Mouse (Mus musculus): Measurements from ENCODE around the gene Letmd1. TPM values are rescaled to one million over a fixed set of nuclear protein-coding genes. Genes with fewer than 3 reads are reported as not detected.
"Not testable (repeated sequence)": the region's sequence is repeated elsewhere in the genome, so short reads cannot be mapped to it uniquely, and the experiment has no call there.

Gene Letmd1
- total RNA-seq, 1 experiment from 2014 or later = 30.2 TPM

DNA sequence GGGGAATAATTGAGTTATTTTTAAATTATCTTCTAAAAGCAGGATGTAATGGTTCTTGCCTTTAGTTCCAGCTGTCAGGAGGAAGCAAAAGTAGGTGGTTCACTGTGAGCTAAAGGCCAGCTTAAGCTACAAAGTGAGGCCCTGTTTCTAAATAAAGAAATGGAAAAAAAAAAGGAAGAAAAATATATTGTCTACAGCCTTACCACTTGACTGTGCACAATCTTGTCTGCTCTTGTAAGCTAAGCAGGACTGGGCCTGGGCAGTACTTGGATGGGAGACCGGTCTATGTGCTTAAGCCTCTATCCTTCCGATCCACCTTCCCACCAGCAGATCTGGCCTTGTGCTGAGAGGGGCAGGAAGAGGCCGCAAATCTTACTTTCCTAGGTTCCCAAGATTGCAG lies 19.3 kb upstream of the Letmd1 start:
- no peak for ATAC-seq (replicated peaks; ENCODE audit: low read depth, poor library complexity, severe bottlenecking)

DNA sequence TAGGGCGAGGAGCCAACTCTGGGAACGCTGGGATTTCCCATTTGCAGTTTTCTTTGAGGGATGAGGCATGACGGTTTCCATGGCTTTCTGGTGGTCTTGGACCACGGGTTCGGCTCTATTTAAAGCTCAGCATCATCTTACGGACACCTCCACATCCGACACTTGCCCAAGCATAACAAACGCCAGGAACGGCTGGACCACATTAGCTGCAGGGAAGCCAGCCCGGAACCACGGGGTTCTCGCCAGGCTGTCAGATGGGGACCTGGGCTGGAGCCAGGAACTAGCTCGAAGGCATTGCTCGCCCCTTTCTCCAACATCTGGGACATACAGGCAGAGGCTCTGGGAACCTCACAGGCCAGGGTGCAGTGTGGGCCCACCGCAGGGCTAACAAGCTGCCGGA lies 17.6 kb upstream of the Letmd1 start:
- no peak for ATAC-seq (replicated peaks; ENCODE audit: low read depth, poor library complexity, severe bottlenecking)

DNA sequence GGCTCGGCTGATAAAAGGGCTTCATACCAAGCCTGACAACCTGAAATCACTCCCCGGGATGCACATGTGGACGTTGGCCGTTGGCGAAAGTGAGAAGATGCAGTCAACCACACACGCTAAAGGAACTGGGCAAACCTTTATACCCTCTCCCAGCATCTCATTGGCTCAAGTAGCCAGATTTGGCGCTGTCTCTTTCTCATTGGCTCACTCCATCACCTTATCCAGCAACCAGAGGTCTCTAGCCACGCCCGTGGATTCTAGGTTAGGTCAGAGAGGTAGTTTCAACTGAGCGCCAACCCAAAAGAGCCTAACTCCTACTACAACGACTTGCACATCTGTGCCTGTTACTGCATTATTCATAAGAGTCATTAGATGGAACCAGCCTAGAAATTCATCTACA lies 16.3 kb upstream of the Letmd1 start:
- no peak for ATAC-seq (replicated peaks; ENCODE audit: low read depth, poor library complexity, severe bottlenecking)

DNA sequence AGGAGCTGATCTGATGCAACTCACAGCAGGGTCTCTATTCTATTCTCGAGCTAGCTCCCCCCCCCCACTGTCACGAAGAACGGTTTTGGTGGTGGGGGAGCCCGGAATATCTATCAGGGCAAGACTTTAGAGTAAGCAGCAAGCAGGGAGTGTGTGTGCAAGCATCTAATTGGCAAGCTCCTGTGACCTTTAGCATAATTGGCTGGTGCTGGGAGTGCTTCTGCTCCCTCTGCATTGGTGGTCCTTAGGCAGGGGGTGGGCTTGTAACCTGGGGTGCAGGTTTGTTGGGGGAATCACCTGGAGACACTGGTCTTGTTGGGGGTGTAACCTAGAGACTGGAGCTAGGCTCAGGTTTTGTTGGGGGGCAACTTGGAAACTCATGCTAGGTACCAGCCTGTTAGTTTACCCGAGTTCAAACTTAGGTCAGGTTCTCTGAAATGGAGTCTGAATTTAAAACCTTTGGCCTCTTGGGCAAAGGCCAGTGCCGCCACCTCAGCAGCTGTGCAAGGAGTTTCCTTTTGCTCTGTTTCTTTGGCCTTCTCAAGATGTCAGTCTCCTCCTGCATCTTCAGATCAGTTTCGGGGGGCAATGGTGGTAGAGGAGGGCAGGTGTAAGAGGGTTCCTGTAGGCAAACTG lies 12.3 kb upstream of the Letmd1 start:
- no peak for ATAC-seq (replicated peaks; ENCODE audit: low read depth, poor library complexity, severe bottlenecking)

DNA sequence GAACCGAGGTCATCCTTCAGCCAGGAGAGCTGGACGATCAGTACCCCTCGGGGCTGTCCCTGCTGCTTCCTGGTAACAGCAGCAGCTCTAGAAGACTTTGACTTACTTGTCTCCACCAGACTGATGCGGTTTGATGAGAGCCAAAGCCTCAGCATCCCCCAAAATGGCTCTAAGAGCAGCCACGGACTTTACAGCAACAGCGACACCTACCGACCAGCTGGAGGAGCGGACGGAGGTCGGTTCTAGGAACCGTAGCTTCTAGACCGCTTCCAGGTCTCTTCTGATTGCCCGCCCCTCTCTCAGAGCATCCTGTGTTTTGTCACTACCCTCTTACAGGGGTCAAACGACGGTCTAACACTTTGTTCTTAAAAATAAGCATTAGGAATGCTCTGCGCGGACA lies 11.5 kb upstream of the Letmd1 start:
- peak; percentile 84 for ATAC-seq (replicated peaks; ENCODE audit: low read depth, poor library complexity, severe bottlenecking)

DNA sequence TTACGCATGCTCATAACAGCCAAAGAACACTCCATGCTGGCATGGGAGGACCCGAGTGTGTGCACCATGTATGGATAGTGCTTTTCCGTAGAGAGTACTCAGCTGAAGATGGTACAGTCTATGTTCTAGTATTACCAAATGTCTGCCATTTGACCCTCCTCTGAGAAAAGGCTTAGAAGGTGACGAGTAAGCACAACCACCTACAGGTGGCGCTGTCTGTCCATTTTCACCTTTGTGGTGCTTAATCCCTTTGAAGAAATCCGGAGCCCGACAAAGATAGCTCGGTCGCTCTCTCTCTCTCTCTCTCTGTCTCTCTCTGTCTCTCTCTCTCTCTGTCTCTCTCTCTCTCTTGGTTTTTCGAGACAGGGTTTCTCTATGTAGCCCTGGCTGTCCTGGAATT lies 10.8 kb upstream of the Letmd1 start:
- ATAC-seq (replicated peaks; ENCODE audit: low read depth, poor library complexity, severe bottlenecking) = peak; percentile 51

DNA sequence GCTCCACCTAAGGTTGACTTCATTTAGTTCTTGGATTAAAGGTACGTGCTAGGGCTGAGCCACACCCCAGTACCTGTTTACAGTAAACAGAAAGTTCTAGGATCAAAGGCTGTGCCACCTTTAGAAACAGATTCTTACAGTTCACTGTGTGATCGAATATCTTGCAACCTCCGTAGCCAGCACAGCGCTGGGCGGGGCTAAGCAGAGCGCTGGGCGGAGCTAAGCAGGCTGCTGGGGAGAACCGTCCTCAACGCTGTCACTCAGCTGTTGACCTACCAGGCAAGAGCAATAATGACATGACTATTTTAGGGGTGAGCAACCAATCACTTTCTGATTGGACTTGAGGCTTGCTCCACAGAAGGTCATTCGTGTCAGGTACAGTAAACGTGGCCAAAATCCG lies 7.9 kb upstream of the Letmd1 start:
- ATAC-seq (replicated peaks; ENCODE audit: low read depth, poor library complexity, severe bottlenecking) = peak; percentile 75

DNA sequence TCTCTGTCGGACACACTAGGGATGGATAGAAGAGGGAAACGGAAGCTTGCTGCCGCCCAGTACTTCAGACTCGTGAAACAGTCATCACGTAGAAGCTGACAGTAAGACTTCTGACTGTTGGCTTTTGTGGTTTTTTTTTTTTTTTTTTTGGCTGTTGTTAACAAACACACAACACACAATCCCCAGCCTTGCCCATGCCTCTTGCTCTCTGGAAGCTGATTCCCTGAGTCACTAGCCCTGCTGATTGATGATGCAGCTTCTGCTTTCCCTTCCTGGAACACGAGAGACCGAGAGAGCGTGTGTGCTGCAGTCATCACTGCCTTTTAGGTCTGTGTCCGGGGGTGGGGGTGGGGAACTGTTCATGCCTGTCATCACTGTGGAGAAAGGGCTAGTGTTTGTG lies 7.2 kb upstream of the Letmd1 start:
- peak; percentile 30 for ATAC-seq (replicated peaks; ENCODE audit: low read depth, poor library complexity, severe bottlenecking)

DNA sequence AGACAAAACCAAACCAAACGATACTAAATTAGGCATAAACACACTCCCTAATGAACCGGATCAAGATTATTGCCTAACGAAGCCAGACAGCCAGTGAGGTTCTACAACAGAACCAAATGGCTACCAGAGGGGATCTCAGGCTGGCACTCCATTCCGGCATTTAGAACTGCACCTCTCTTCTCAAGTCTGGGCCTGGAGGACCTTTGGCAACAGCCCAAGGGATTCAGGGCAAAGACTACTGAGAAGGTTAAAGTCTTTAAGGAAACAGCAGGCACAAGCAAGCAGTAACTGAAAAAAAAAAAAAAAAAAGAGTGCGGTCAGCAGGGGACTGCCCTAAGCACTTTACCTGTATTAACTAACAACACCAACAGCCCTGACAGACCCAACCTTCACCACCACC lies 6.7 kb upstream of the Letmd1 start:
- ATAC-seq (replicated peaks; ENCODE audit: low read depth, poor library complexity, severe bottlenecking) = no peak

DNA sequence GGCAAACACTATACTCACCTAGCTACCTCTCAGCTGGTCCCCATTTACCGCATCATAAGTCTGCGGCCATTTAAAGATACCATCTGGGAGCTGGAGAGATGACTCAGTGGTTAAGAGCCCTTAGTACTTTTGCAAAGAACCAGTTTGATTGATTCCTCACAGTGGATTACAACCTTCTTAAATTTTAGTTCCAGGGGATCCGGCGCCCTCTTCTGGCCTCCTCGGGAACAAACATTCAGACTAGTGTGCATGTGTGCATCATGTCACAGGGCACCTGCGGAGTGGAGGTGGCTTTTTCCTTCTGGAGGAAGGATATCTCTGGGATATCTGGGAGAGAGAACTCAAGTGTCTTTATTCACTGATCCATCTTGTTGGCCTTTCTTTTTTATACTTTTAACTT lies 5.1 kb upstream of the Letmd1 start:
- peak; percentile 40; the same call in 1 of the 2 replicates for ATAC-seq (replicated peaks; ENCODE audit: low read depth, poor library complexity, severe bottlenecking)

DNA sequence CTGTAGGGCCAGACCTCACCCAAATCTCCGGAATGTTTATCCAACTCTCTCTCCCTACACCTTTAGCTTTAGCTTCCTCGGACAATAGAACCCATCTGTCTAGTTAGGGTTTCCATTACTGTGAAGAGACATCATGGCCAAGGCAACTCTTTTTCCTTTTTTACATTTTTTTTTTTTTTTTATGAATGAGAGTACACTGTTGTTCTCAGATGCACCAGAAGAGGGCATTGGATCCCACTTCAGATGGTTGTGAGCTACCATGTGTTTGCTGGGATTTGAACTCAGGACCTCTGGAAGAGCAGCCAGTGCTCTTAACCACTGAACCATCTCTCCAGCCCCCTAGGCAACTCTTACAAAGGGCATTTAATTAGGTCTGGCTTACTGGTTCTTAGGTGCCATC lies 3.4 kb upstream of the Letmd1 start:
- ATAC-seq (replicated peaks; ENCODE audit: low read depth, poor library complexity, severe bottlenecking) = no peak

DNA sequence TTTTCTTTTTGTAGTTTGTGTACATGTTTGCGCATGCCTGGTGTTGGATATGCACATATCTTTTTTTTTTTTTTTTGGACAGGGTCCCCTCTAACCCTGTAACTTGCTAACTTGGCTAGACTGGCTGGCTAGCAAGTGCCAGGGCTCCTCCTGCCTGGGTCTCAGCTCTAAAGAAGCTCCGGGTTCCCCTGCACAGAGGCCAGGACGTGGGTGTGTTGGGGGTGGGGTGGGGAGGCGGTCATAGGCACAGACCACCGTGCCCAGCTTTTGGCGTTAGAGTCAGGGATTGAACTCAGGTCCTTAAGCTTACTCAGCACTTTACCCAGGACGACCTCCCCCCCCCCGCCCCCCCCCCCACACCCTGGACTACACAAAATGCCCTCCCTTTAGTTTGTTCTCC lies 1.1 kb upstream of the Letmd1 start:
- no peak for ATAC-seq (replicated peaks; ENCODE audit: low read depth, poor library complexity, severe bottlenecking)

DNA sequence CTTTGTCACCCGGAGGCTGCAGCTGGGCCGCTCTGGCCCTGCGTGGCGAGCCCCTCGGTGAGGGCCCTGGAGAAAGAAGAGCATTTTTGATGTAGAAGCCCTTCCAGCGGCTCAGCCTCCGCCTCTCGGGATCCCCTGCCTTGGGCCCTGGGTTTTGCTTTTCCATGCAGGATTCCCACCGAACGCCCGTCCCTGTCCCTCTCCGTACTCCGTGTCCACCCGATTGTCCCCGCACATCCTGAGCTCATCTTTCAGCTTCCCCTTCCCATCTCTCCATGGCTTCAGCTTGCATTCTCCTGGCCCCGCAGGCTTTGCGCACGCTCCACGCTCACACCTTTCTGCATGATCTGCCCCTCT lies 344 bp downstream of the Letmd1 start:
- ATAC-seq (replicated peaks; ENCODE audit: low read depth, poor library complexity, severe bottlenecking) = peak; percentile 20; the same call in 1 of the 2 replicates

DNA sequence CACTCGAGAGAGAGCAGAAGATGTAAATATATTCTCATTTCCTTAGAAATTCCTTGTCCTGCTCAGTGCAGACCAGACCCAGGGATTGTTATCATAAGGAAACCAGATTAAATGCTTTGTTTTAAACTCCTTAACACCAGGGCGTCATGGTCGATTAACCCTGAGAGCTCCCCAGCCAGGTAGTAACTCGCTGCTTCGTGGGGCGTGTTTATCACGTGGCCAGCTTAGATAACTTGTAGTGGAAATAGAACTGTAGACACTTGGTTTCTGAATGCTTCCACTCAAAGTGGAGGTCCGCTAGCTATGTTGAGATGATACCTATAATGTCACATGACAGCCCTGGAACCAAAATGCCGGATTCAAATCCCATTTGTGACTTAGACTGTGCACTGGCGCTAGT lies 1.2 kb downstream of the Letmd1 start:
- ATAC-seq (replicated peaks; ENCODE audit: low read depth, poor library complexity, severe bottlenecking) = no peak

DNA sequence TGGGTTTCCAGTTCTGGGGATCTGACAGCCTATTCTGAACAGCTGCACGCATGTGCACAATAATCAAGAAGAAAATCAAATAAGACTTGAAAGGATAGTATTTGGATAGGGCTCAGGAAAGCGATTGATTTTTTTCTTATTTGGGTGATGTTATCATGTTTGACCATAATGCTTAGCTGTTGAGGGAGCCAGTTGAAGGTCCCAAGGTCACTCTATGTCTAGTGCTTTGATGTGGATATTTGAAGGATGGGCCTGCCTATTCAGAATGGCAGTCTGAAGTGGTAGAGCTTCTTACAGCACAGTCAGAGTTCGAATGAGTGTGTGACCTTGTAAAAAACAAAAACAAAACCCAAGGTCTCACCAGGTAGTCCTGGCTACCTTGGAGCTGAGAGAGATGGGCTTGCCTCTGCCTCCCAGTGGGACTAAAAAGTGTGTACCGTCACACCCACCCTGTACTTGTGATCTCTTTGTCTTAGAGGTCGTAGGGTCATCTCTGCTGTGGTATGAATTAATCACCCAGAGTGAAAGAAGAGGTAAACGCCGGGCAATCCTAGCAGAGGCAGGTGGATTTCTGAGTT lies 5.2 kb downstream of the Letmd1 start:
- ATAC-seq (replicated peaks; ENCODE audit: low read depth, poor library complexity, severe bottlenecking) = no peak

DNA sequence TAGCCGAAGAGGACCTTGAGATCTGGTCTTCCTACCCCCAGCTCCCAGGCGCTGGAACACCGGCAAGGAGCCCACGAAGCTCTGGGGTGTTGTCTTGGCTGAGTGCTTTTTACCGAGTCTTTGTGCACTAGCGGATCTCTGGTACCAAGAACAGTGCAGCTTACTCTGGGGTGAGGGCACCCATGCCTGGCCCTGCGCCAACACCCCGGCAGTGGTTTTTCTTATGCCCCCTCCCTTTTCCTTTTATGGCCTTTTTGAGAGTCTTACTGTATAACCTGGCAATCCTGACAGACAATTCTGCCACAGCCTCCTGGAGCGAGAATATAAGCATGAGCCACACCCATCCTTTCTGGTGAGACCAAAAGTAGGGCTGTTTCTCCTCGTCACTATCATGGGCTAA lies 9.5 kb downstream of the Letmd1 start:
- ATAC-seq (replicated peaks; ENCODE audit: low read depth, poor library complexity, severe bottlenecking) = no peak

DNA sequence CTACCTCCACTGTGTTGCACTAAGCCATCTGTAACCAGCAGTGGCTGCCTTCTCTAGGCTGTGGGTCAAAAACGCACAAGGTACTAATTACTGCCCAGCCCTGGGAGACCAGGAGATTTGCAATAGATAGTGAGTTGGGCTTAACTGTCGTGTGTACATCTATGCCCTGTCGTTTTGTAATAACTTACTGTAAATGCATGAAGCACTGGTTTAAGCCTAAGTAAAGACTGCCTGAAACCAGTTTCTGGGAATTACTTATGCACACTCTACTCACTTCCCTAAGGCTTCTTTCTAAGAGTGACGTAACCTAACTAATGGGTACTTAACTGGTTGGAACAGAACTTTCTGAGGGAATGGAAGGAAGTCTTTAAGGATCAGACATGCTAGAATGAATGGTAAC lies 10.1 kb downstream of the Letmd1 start:
- ATAC-seq (replicated peaks; ENCODE audit: low read depth, poor library complexity, severe bottlenecking) = no peak

DNA sequence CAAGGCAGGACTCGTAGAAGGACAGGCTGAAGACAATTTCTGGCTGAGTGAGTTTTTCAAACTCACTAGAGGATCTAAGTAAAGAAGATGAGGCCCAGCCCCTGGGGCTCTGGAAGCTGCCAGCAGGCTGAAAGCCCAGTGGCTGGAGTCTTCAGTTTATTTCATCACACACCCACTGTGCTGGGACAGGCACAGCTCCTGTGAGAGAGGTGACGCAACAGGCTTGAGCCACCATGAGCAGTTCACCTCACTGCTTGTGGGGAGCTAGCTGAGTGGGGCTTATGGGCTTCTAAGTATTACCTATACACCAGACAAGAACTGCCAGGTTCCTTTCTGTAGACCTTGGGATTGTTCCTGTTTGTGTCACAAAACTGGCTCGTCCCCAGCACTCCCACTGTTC lies 16.8 kb downstream of the Letmd1 start:
- ATAC-seq (replicated peaks; ENCODE audit: low read depth, poor library complexity, severe bottlenecking) = no peak

DNA sequence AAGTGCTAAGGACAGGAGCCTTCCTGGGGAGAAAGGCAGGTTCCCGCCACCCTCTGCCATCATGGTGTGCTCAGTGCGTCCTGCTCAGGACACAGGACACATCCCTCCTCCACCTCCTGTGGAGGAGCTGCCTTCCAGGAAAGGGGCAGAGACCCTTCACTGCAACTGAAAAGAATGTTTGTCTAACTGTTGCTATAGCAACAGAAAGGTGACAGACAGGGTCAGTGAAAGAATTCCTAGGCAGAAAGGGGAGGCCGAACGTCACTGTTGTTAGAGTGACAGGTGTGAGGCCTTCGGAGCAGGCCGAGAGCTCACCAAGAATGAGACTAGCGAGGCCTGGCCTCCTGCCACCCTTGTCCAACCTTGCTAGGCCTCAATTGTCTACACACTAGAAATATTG lies 17.6 kb downstream of the Letmd1 start:
- no peak for ATAC-seq (replicated peaks; ENCODE audit: low read depth, poor library complexity, severe bottlenecking)

DNA sequence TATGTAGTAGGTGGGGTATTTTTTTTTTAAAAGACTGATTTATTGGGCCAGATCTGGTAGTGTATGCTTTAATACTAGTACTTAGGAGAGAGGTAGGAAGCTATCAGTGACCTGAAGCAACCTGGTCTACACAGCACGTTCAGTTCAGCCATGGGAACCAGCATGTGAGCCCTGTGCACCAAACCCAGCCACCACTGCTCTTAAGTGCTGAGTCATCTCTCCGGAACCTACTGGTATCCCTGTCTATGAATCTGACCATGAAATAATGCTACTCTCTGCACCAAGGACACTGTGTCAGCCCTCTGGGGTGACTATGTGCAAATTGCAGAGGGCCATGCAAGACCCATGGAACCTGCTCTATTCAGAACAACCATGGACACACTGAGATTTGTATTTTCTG lies 18.2 kb downstream of the Letmd1 start:
- no peak for ATAC-seq (replicated peaks; ENCODE audit: low read depth, poor library complexity, severe bottlenecking)

DNA sequence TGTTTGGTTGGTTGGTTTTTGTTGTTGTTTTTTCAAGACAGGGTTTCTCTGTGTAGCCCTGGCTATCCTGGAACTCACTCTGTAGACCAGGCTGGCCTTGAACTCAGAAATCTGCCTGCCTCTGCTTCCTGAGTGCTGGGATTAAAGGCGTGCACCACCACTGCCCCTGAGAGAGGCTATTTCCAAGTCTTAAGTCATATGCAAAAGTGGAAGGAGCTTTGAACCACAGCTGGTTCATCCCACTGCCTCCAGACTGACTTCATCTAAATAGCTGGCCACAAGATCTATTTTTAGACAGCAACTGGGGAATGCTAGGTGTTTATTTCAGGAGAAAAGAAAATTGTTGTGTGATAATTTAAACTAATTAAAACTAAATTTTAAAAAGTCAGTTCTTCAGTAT lies 19.5 kb downstream of the Letmd1 start:
- ATAC-seq (replicated peaks; ENCODE audit: low read depth, poor library complexity, severe bottlenecking) = not testable (repeated sequence)

DNA sequence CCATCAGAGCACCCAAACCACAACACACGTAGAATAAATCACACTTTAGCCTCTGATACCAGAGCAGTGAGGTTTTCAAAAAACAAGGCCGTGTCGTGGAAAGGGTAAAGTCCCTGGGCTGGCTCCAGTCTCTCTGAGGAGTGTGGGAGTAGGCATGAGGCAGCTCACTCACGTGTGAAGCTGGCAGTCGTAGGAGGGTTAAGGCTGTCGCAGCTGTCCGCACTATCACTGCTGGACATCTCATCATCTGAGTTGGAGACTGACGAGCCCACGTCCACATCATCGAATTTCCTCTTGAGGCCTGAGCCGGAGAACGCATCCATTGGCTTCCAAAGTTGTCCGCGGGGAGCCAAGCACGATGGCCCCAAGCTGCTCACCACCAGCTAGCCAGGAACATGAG lies 20.4 kb downstream of the Letmd1 start:
- ATAC-seq (replicated peaks; ENCODE audit: low read depth, poor library complexity, severe bottlenecking) = no peak
